Mouse (Mus musculus): Measurements from ENCODE around the gene Strc. TPM values are rescaled to one million over a fixed set of nuclear protein-coding genes. Genes with fewer than 3 reads are reported as not detected.

The Strc gene
- polyA plus RNA-seq, 1 experiment, result not detected

DNA sequence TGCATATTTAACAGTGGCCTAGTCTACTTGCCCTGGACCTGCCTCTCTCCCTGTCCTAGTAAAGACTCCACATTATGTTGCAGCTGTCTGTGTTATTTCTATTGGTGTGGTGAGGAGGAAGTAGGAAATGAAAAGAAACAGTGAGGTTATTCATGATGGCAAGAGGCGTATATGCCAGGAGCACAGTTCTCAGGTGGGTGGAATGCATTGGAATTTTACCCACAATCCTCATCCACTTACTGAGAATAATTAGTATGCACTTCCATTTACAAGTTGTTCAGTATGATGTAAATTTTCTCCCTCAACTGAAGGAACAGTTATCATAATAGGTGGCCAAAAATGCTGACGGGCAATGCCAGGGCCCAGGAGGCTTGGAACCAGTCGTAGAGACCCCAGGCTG, 23.3 kb downstream of the Strc start:
- Histone ChIP-seq H3K4me1 (ENCODE audit: control insufficient read depth, insufficient read depth, low read length) (no peaks in the 10 kb centered on the region), H3K27ac (ENCODE audit: insufficient read depth, low read length) (no peak overlapping the region), H3K4me3 (ENCODE audit: low read depth, low read length) (no peak overlapping the region), H3K27me3 (ENCODE audit: control insufficient read depth, insufficient read depth, low read length, poor library complexity, severe bottlenecking) (no peaks in the 10 kb centered on the region), H3K9ac (ENCODE audit: low read depth, poor library complexity, severe bottlenecking) (no peak overlapping the region), H3K9me3 (replicated peaks; ENCODE audit: control insufficient read depth, insufficient read depth, low read length, poor library complexity, severe bottlenecking) (no peaks in the 10 kb centered on the region), H3K36me3 (ENCODE audit: control insufficient read depth, insufficient read depth, low read length, poor library complexity, severe bottlenecking) (no peaks in the 10 kb centered on the region)
- TF ChIP-seq CTCF (IDR thresholded peaks at IDR 0.05; ENCODE audit: low read depth, low read length) (no peak), POLR2A (IDR thresholded peaks at IDR 0.05; ENCODE audit: insufficient read depth, low read length) (no peak), EP300 (IDR thresholded peaks at IDR 0.05; ENCODE audit: insufficient read depth, low read depth, low read length) (no peak)

DNA sequence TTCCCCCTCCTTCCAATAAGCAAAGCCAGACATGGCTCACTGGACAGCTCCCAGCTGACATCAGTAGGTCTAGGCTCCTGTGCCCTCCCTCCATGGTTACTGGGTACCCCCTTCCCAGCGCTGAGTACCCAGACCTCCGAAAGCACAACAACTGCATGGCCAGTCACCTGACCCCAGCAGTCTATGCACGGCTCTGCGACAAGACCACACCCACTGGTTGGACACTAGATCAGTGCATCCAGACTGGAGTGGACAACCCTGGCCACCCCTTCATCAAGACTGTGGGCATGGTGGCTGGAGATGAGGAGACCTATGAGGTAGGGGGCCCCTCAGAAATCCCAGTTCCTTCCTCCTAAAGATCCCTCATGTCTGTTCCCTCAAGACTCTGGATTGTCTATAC, 27.5 kb downstream of the Strc start:
- no peak for TF ChIP-seq POLR2A (IDR thresholded peaks at IDR 0.05; ENCODE audit: insufficient read depth, low read length)
- TF ChIP-seq EP300 (IDR thresholded peaks at IDR 0.05; ENCODE audit: insufficient read depth, low read depth, low read length), result no peak
- no peak for TF ChIP-seq CTCF (IDR thresholded peaks at IDR 0.05; ENCODE audit: low read depth, low read length)
- Histone ChIP-seq H3K4me1 (ENCODE audit: control insufficient read depth, insufficient read depth, low read length) (no peaks in the 10 kb centered on the region), H3K9ac (ENCODE audit: low read depth, poor library complexity, severe bottlenecking) (no peak overlapping the region), H3K36me3 (ENCODE audit: control insufficient read depth, insufficient read depth, low read length, poor library complexity, severe bottlenecking) (no peaks in the 10 kb centered on the region), H3K27ac (ENCODE audit: insufficient read depth, low read length) (no peak overlapping the region), H3K4me3 (ENCODE audit: low read depth, low read length) (no peak overlapping the region), H3K9me3 (replicated peaks; ENCODE audit: control insufficient read depth, insufficient read depth, low read length, poor library complexity, severe bottlenecking) (no peaks in the 10 kb centered on the region), H3K27me3 (ENCODE audit: control insufficient read depth, insufficient read depth, low read length, poor library complexity, severe bottlenecking) (no peaks in the 10 kb centered on the region)

DNA sequence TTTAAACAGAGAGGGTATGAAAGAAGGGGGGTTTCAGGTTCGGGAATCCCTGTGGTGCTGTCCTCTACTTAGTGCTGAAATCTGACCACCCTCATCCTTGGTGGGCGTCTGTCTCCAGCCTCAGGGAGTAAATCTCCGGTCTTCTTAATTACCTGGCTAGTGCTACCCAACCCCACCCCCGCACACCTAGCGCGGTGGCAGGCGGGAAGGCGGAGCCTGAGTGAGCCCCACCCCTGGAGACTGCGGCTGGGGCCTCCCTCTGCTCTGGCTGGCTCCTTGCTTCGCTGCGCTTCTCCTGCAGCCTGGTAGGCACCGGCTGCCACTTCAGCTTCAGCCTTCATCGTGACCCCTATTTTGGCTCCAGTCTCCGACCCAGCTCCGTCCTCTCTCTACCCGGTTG, 28.6 kb downstream of the Strc start:
- no peaks in the 10 kb centered on the region for H3K9me3 ChIP-seq (replicated peaks; ENCODE audit: control insufficient read depth, insufficient read depth, low read length, poor library complexity, severe bottlenecking)
- H3K4me1 ChIP-seq (ENCODE audit: control insufficient read depth, insufficient read depth, low read length), result no peaks in the 10 kb centered on the region
- no peak overlapping the region for H3K27ac ChIP-seq (ENCODE audit: insufficient read depth, low read length)
- H3K27me3 ChIP-seq (ENCODE audit: control insufficient read depth, insufficient read depth, low read length, poor library complexity, severe bottlenecking), result no peaks in the 10 kb centered on the region
- TF ChIP-seq EP300 (IDR thresholded peaks at IDR 0.05; ENCODE audit: insufficient read depth, low read depth, low read length) (no peak), CTCF (IDR thresholded peaks at IDR 0.05; ENCODE audit: low read depth, low read length) (no peak), POLR2A (IDR thresholded peaks at IDR 0.05; ENCODE audit: insufficient read depth, low read length) (no peak)
- peak overlapping the region; percentile 65 for H3K4me3 ChIP-seq (ENCODE audit: low read depth, low read length)
- H3K36me3 ChIP-seq (ENCODE audit: control insufficient read depth, insufficient read depth, low read length, poor library complexity, severe bottlenecking), result no peaks in the 10 kb centered on the region
- peak overlapping the region; percentile 43 for H3K9ac ChIP-seq (ENCODE audit: low read depth, poor library complexity, severe bottlenecking)

DNA sequence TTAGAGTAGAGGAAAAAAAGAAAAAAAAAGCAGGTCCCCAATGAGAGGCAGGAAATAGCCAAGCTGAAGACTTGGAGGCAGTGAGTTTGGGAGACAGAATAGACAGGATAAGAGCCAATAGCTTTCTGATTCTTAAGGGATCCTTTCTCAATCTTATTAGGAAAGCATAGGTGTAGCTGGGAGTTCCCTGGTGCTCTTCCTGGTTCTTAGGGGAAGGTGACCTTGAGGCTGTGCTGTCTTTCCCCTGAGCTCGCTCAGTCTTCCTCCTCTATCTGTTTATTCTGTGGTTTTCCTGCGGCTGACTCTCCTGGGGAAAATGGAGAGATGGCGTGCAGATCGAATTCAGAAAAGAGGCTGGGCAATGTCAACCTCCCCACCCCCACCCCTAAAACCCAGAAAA, 29.0 kb downstream of the Strc start:
- Histone ChIP-seq H3K4me1 (ENCODE audit: control insufficient read depth, insufficient read depth, low read length) (no peaks in the 10 kb centered on the region), H3K27ac (ENCODE audit: insufficient read depth, low read length) (no peak overlapping the region; the same call in 1 of the 2 replicates), H3K36me3 (ENCODE audit: control insufficient read depth, insufficient read depth, low read length, poor library complexity, severe bottlenecking) (no peaks in the 10 kb centered on the region), H3K9ac (ENCODE audit: low read depth, poor library complexity, severe bottlenecking) (no peak overlapping the region), H3K4me3 (ENCODE audit: low read depth, low read length) (peak overlapping the region; percentile 34; the same call in 1 of the 2 replicates), H3K27me3 (ENCODE audit: control insufficient read depth, insufficient read depth, low read length, poor library complexity, severe bottlenecking) (no peaks in the 10 kb centered on the region), H3K9me3 (replicated peaks; ENCODE audit: control insufficient read depth, insufficient read depth, low read length, poor library complexity, severe bottlenecking) (no peaks in the 10 kb centered on the region)
- no peak for TF ChIP-seq EP300 (IDR thresholded peaks at IDR 0.05; ENCODE audit: insufficient read depth, low read depth, low read length)
- no peak for TF ChIP-seq POLR2A (IDR thresholded peaks at IDR 0.05; ENCODE audit: insufficient read depth, low read length)
- TF ChIP-seq CTCF (IDR thresholded peaks at IDR 0.05; ENCODE audit: low read depth, low read length), result no peak

DNA sequence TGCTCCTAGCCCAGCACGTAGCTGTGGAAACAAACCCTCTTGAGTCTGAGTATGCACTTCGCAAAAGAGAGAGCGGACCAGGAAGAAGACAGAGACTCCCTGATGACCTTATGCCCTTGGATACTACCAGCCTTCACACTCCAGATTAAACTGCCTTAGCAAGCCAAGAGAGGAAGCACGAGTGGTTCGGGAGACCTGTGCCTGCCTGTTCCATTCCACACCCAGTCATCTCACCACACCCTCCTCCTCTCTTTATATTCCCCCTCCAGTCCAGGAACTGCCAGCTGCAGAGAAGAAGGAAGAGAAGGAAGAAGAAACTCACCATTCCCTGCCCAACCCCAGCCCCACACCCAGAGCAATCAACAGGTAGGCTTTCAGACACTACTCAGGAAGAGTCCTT, 29.5 kb downstream of the Strc start, which contains the start of gene Ckmt1:
Ckmt1 (plus strand) TSS at position 221 of the 400 bp plus-strand sequence.
- Histone ChIP-seq H3K4me3 (ENCODE audit: low read depth, low read length) (peak within 1 kb of the TSS; percentile 65), H3K36me3 (ENCODE audit: control insufficient read depth, insufficient read depth, low read length, poor library complexity, severe bottlenecking) (no peaks in the 10 kb centered on the region), H3K27ac (ENCODE audit: insufficient read depth, low read length) (peak within 1 kb of the TSS; percentile 0; the same call in 1 of the 2 replicates), H3K9ac (ENCODE audit: low read depth, poor library complexity, severe bottlenecking) (peak within 1 kb of the TSS; percentile 43), H3K9me3 (replicated peaks; ENCODE audit: control insufficient read depth, insufficient read depth, low read length, poor library complexity, severe bottlenecking) (no peaks in the 10 kb centered on the region), H3K4me1 (ENCODE audit: control insufficient read depth, insufficient read depth, low read length) (no peaks in the 10 kb centered on the region), H3K27me3 (ENCODE audit: control insufficient read depth, insufficient read depth, low read length, poor library complexity, severe bottlenecking) (no peaks in the 10 kb centered on the region)
- TF ChIP-seq POLR2A (IDR thresholded peaks at IDR 0.05; ENCODE audit: insufficient read depth, low read length) (no peak), EP300 (IDR thresholded peaks at IDR 0.05; ENCODE audit: insufficient read depth, low read depth, low read length) (0 out of 2 replicates have a peak, but pooled peaks have one; percentile 22), CTCF (IDR thresholded peaks at IDR 0.05; ENCODE audit: low read depth, low read length) (no peak)

DNA sequence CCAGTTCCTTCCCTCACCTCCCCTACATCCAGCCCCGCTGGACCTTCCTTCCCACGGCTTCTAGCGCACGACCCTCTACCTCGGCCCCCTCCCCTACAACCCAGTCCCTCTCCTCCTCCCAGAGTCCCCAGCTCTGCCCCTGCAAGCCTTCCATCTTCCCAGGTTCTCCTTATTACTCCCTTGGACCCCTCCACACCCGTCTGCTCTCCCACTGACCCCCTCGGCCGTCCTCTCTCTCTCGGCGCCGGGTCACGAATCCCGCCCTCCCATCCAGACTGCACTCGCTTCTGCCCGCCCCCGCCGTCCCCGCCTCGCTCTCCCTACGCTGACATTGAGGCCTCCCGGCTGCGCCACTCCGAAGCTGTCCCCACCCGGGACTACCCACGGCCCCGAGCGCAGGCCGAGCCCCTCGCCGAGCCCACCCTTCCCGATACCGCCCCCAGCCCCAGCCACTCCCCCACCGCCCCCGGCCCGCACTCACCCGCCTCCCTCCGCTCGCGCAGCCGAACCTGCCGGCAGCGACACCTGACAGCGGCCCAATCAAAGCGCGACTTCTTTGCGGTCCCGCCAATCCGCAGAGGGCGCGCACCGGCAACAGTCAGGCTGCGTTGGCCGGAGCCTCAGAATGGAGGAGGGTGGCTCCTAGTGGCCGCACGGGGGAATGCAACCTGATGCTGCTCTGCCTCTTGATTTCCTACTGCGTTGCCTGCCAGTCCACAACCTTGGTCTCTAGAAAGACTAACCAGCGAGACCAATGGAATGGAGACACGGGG, 32.0 kb downstream of the Strc start, which contains the start of gene Ppip5k1:
Ppip5k1 (minus strand) TSS at position 577 of the 773 bp plus-strand sequence.
- Histone ChIP-seq H3K9ac (ENCODE audit: low read depth, poor library complexity, severe bottlenecking) (peak within 1 kb of the TSS; percentile 75), H3K36me3 (ENCODE audit: control insufficient read depth, insufficient read depth, low read length, poor library complexity, severe bottlenecking) (no peaks in the 10 kb centered on the region), H3K9me3 (replicated peaks; ENCODE audit: control insufficient read depth, insufficient read depth, low read length, poor library complexity, severe bottlenecking) (no peaks in the 10 kb centered on the region), H3K4me1 (ENCODE audit: control insufficient read depth, insufficient read depth, low read length) (no peaks in the 10 kb centered on the region), H3K27ac (ENCODE audit: insufficient read depth, low read length) (no peak within 1 kb of the TSS), H3K27me3 (ENCODE audit: control insufficient read depth, insufficient read depth, low read length, poor library complexity, severe bottlenecking) (no peaks in the 10 kb centered on the region), H3K4me3 (ENCODE audit: low read depth, low read length) (peak within 1 kb of the TSS; percentile 71)
- TF ChIP-seq EP300 (IDR thresholded peaks at IDR 0.05; ENCODE audit: insufficient read depth, low read depth, low read length), result 0 out of 2 replicates have a peak, but pooled peaks have one; percentile 21
- TF ChIP-seq CTCF (IDR thresholded peaks at IDR 0.05; ENCODE audit: low read depth, low read length), result peak; percentile 88
- TF ChIP-seq POLR2A (IDR thresholded peaks at IDR 0.05; ENCODE audit: insufficient read depth, low read length), result no peak

Measured in ES-Bruce4 (cell line).